Mouse (Mus musculus) embryonic facial prominence, embryonic 13.5 days (tissue): ENCODE data around the gene Lhx8. TPM values are rescaled to one million over a fixed set of nuclear protein-coding genes. Genes with fewer than 3 reads are reported as not detected.

Experiments
- ATAC-seq: fragments of 200-750 bp; cut with Nextera tagmentation; 2 replicates; pipeline ENCODE4 v1.8.0; 2017; ENCODE audit warnings: low read depth; ENCODE audit not compliant: insufficient number of reproducible peaks, insufficient read depth, low FRiP score, low TSS enrichment
- H3K27ac ChIP-seq: fragments of 300-500 bp; sonication (generic); 2 replicates; pipeline ENCODE4 v1.5.1; 2015; ENCODE audit warnings: moderate library complexity, mild to moderate bottlenecking, inconsistent platforms
- H3K27me3 ChIP-seq: fragments of 300-500 bp; sonication (generic); 2 replicates; pipeline ENCODE4 v1.6.1; 2015; ENCODE audit warnings: mild to moderate bottlenecking, inconsistent platforms
- H3K36me3 ChIP-seq: fragments of 300-500 bp; sonication (generic); 2 replicates; pipeline ENCODE4 v1.6.1; 2015; ENCODE audit warnings: mild to moderate bottlenecking, inconsistent platforms
- H3K4me1 ChIP-seq: fragments of 300-500 bp; sonication (generic); 2 replicates; pipeline ENCODE4 v1.6.1; 2015; ENCODE audit warnings: inconsistent platforms
- H3K4me2 ChIP-seq: fragments of 300-500 bp; sonication (generic); 2 replicates; pipeline ENCODE4 v1.6.1; 2015; ENCODE audit warnings: moderate library complexity, mild to moderate bottlenecking, inconsistent platforms
- H3K4me3 ChIP-seq: fragments of 300-500 bp; sonication (generic); 2 replicates; pipeline ENCODE4 v1.5.1; 2015; ENCODE audit warnings: mild to moderate bottlenecking, inconsistent platforms
- H3K9ac ChIP-seq: fragments of 300-500 bp; sonication (generic); 2 replicates; pipeline ENCODE4 v1.6.1; 2015; ENCODE audit warnings: mild to moderate bottlenecking, inconsistent platforms
- H3K9me3 ChIP-seq: fragments of 300-500 bp; sonication (generic); 2 replicates; pipeline ENCODE4 v1.6.1; 2016; ENCODE audit warnings: inconsistent platforms
- WGBS: fragments of 180-500 bp; shearing (Covaris S2); methylation state at CpG from one replicate; pipeline ENCODE4 v1.1.7; 2015; ENCODE audit warnings: mixed read lengths; 5-methylcytosine and 5-hydroxymethylcytosine counted together
- polyA plus RNA-seq: library from polyadenylated mRNA; unstranded; fragments of >200 nt; fragmentation: Nextera tagmentation; extraction: Ambion mirVana; gene quantifications from 2 replicates; pipeline ENCODE4 v1.2.1, GENCODE M21; 2015

Lhx8 gene
- polyA plus RNA-seq, 1 experiment from 2014 or later: 61.9 TPM

DNA sequence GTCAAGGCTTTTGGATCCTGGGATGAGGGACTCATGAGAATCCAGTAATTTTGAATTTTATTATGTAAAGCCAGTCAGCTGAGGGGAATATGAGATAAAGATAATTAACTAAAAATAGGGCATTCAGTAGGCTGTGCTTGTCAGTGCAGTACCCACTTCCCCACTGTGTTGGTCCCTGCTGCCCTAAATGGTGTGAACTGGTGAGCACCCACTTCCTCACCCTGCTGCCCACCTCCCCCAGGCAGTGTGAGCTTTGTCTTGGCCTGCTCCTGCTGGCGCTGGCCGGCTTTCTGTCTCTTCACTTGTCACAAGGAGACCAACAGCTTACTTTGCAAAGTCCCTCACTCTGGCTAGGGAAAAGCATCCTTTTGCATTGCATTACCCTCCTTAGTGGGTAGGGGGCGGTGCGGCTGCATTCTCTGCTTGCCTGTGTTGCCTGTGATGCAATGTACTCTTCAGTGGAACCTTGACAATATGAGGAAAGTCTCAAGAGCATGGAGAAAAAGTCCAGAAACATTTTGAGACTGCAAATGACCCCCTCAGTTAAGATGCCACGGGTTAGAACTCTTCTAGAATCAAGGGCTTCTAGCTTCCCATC is 12.7 kb downstream of the Lhx8 start:
- ATAC-seq: no peak
- Histone ChIP-seq H3K4me3 (no peak overlapping the region), H3K4me2 (no peak overlapping the region), H3K9ac (0 out of 2 replicates have a peak overlapping the region, but pooled peaks have one; percentile 27), H3K27me3 (peaks cover 13% of the 10 kb centered on the region), H3K27ac (no peak overlapping the region), H3K4me1 (peaks cover 7% of the 10 kb centered on the region; the same call in 1 of the 2 replicates), H3K9me3 (no peaks in the 10 kb centered on the region), H3K36me3 (peaks cover 32% of the 10 kb centered on the region)
- WGBS: 18% methylated on average over 5 of the region's 5 CpGs

DNA sequence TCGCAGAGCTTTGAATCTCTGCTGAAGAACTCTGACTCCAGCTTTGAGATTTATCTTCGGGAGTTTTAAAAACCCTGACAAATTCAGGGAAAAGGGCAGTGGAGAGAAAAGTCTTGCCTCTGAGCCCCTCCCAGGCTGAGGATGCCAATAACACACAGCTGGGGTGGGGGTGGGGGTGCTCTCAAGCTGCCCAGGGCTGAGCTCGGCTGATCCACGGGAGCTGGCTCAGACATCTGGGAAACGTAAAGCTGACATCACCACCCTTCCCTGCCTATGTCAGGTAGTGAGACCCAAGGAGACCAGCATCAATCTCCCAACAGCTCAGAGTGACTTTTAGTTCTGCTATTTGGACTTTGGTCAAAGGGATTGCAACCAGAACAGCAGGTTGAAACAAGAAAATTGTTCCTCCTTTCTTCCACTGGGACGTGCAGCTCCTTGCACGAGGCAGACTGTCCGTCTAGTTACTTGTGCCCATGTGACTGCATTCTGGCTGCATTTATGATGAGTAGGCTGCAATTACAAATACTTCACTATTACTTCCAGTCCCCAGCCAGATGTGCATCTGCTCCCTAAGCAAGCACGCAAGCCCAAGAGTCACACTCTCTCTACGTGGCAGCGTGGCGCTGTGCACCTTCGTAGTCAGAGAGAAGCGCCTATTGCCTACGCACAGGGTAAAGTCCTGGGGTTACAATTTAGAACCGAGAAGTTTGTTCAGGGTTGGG is 25.1 kb downstream of the Lhx8 start:
- 43% methylated on average over 16 of the region's 16 CpGs for WGBS
- Histone ChIP-seq H3K4me2 (peak overlapping the region; percentile 36), H3K4me1 (peaks cover 19% of the 10 kb centered on the region), H3K9me3 (no peaks in the 10 kb centered on the region), H3K4me3 (no peak overlapping the region), H3K27me3 (no peaks in the 10 kb centered on the region), H3K9ac (peak overlapping the region; percentile 21; the same call in 1 of the 2 replicates), H3K36me3 (peaks cover 12% of the 10 kb centered on the region), H3K27ac (peak overlapping the region; percentile 66)
- no peak for ATAC-seq

DNA sequence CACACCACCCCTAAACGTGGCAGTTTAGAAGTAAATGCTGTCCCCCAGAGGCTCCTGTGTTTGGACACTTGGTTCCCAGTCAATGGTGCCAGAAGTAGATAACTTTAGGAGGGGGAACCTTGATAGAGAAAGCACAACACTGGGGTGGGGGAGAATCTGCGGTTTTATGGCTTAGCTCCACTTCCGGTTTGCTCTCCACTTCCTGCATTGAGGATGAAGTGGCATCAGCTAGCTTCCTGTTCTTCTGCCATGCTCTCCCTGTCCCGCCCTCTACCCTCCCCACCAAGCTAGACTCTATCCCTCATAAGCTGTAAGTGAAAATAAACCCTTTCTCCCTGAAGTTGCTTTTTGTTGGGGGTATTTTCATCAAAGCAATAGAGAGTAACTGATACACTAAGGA is 29.4 kb downstream of the Lhx8 start:
- Histone ChIP-seq H3K9me3 (no peaks in the 10 kb centered on the region), H3K9ac (no peak overlapping the region), H3K27me3 (no peaks in the 10 kb centered on the region), H3K4me3 (no peak overlapping the region), H3K27ac (no peak overlapping the region), H3K36me3 (no peaks in the 10 kb centered on the region), H3K4me2 (no peak overlapping the region), H3K4me1 (peaks cover 24% of the 10 kb centered on the region)
- WGBS: 78% methylated on average over 4 of the region's 4 CpGs
- ATAC-seq: no peak

DNA sequence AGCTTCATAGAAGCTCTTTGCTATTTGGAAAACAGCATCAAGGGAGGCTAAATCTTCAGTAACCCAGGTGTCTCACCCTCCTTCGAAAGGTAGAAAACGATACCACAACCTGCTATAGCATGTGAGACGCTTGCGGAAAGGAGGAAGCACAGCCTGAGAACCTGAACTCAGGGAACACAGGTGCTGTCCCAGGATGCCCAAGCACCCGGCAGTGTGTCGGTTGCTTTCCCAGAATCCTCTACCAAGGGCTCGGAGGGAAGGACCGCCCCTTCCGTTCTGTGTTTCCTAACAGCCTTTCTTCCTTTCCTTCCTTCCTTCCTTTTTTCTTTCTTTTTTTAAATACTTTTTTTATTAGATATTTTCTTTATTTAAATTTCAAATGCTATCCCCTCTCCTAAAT is 30.5 kb downstream of the Lhx8 start:
- peaks cover 17% of the 10 kb centered on the region for H3K4me1 ChIP-seq
- no peak overlapping the region for H3K27ac ChIP-seq
- 0 out of 2 replicates have a peak, but pooled peaks cover 2% of the 10 kb centered on the region for H3K27me3 ChIP-seq
- H3K4me3 ChIP-seq: no peak overlapping the region
- 88% methylated on average over 9 of the region's 9 CpGs for WGBS
- ATAC-seq: no peak
- H3K4me2 ChIP-seq: no peak overlapping the region
- H3K36me3 ChIP-seq: no peaks in the 10 kb centered on the region
- no peaks in the 10 kb centered on the region for H3K9me3 ChIP-seq
- no peak overlapping the region for H3K9ac ChIP-seq

DNA sequence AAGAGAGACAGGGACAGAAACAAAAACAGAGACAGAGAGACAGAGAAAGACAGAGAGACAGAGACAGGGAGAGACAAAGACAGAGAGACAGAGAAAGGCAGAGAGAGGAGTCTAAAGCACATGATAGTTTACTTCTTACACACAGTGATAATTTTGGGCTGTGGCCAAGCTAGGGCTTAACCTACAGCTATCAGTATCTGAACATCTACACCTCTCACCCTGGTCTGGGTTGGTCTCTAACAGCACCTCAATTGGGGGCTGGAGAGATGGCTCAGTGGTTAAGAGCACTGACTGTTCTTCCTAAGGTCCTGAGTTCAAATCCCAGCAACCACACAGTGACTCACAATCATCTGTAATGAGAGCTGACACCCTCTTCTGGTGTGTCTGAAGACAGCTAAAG is 32.0 kb downstream of the Lhx8 start:
- H3K27ac ChIP-seq: no peak overlapping the region
- H3K9me3 ChIP-seq: no peaks in the 10 kb centered on the region
- H3K27me3 ChIP-seq: 0 out of 2 replicates have a peak, but pooled peaks cover 2% of the 10 kb centered on the region
- no peak overlapping the region for H3K4me2 ChIP-seq
- 0 out of 2 replicates have a peak, but pooled peaks cover 7% of the 10 kb centered on the region for H3K4me1 ChIP-seq
- H3K9ac ChIP-seq: no peak overlapping the region
- no peak for ATAC-seq
- H3K36me3 ChIP-seq: no peaks in the 10 kb centered on the region
- no peak overlapping the region for H3K4me3 ChIP-seq

DNA sequence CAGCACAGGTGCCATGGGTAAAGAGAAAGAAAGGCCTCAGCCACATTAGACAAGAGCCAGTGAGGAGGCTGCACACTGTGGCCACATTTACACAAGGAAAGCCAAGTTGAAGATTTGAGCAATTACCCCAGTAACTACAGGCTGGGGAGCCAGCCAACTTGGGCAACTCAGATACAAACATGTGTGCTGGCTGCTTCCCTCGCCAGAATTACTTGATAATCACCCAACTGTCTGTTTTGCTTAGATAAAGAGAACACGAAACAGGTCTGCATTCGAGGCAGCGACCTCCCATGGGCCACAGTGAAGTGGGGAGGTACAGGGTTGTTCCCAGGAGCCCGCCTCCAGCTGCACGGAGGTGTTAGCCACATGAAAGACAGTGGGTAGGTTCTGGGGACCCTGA is 33.0 kb downstream of the Lhx8 start:
- Histone ChIP-seq H3K4me1 (0 out of 2 replicates have a peak, but pooled peaks cover 7% of the 10 kb centered on the region), H3K9me3 (no peaks in the 10 kb centered on the region), H3K36me3 (no peaks in the 10 kb centered on the region), H3K4me3 (no peak overlapping the region), H3K4me2 (no peak overlapping the region), H3K27me3 (0 out of 2 replicates have a peak, but pooled peaks cover 2% of the 10 kb centered on the region), H3K27ac (no peak overlapping the region), H3K9ac (no peak overlapping the region)
- WGBS: 54% methylated on average over 6 of the region's 6 CpGs
- no peak for ATAC-seq

DNA sequence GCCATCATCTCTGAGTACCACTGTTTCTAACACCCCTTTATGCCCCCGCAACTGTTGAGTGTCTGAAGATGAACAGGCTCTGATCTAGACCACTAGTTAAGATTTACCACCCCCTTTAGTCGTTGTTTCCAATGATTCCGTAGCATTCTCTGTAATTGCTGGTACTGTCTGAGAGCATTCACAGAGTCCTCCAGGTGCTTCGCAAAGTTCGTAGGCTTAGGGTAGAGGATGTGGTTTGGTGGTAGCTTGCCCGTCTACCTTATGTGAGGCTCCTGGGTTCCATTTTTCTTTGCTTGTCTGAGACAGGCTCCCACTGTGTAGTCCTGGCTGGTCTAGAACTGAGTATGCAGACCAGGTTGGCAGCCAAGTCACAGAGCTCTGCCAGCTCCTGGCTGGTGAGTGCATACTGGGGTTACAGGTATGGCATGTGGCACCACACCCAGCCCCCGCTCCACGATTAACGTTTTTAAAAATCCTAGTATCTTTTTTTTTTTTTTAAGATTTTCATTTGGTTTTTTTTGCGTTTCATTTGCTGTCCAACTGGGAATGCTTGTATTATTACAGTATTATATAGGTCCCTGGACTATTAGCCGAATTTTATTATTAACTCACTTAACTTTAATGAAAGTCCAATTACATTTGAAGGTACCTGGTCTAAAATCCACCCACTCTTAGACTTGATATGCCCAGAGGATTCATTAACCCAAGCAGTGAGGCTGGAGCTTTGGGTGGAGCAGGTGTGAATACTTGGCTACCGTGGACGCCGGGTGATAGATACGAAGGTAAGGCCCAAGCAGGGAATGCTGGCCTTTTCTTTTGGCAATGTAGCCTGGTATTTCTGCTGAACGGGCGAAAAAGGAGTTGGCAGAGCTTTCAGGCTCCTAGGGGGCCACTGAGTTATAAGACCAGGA is 35.3 kb downstream of the Lhx8 start:
- 94% methylated on average over 17 of the region's 17 CpGs for WGBS
- H3K4me2 ChIP-seq: no peak overlapping the region
- H3K36me3 ChIP-seq: no peaks in the 10 kb centered on the region
- H3K4me3 ChIP-seq: no peak overlapping the region
- 0 out of 2 replicates have a peak, but pooled peaks cover 2% of the 10 kb centered on the region for H3K27me3 ChIP-seq
- no peaks in the 10 kb centered on the region for H3K9me3 ChIP-seq
- peaks cover 20% of the 10 kb centered on the region; the same call in 1 of the 2 replicates for H3K4me1 ChIP-seq
- no peak overlapping the region for H3K9ac ChIP-seq
- H3K27ac ChIP-seq: no peak overlapping the region
- ATAC-seq: no peak

DNA sequence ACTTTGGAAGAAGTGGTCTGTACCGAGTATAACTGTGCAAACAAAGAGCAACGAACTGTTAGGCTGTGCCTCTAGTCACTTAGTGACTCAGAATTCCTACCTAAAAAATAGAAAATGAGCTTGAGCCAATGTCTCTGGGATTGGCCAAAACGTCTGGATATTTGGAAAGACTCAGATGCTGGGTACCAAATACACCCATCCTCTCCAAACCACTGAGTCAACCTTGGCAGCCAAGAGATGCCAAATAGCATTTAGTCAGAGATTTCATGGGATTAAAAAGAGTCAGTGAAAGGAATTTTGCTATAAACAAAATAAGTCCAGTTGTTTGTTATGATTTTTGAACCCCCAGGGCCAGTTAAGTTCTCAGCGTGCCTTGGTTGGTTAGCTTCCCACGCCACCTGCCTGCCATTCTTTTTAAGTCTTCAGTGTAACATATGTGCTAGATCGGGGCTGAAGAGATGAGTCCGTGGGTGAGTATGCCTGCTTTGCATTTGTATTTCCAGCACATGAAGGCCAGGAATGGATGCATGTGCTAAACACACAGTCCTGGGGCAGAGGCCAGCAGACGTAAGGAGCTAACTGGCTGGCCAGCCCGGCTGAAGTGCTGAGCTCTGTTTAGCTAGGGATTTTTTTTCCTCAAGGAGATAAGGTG is 36.5 kb downstream of the Lhx8 start:
- H3K9me3 ChIP-seq: no peaks in the 10 kb centered on the region
- H3K27me3 ChIP-seq: 0 out of 2 replicates have a peak, but pooled peaks cover 2% of the 10 kb centered on the region
- no peak overlapping the region for H3K4me2 ChIP-seq
- no peak overlapping the region for H3K27ac ChIP-seq
- no peaks in the 10 kb centered on the region for H3K36me3 ChIP-seq
- no peak overlapping the region for H3K4me3 ChIP-seq
- H3K9ac ChIP-seq: no peak overlapping the region
- ATAC-seq: no peak
- peaks cover 22% of the 10 kb centered on the region; the same call in 1 of the 2 replicates for H3K4me1 ChIP-seq
- WGBS: 61% methylated on average over 9 of the region's 9 CpGs

DNA sequence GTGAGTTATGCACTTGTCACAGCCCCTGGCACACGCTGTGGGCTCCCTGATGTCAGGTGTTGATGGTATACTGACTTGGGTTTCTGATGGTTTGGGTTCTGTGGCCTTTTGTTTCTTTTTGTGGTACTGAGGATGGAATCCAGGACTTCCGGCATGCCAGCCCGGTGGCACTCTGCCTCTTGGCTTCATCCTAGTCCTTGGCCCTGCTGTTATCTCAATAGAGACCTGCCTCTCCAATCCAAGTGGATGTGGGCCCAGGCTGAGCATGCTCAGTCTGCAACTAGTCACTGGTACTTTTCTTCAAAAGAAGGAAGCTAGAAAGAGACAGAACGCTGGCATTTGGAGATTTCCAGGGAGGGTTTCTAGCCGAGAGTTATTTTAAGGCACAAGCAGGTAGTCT is 38.3 kb downstream of the Lhx8 start:
- Histone ChIP-seq H3K27ac (no peak overlapping the region), H3K9ac (no peak overlapping the region), H3K9me3 (no peaks in the 10 kb centered on the region), H3K4me1 (peaks cover 19% of the 10 kb centered on the region), H3K4me2 (no peak overlapping the region), H3K4me3 (no peak overlapping the region), H3K36me3 (no peaks in the 10 kb centered on the region), H3K27me3 (peaks cover 6% of the 10 kb centered on the region; the same call in 1 of the 2 replicates)
- ATAC-seq: no peak
- 80% methylated on average over 5 of the region's 5 CpGs for WGBS

DNA sequence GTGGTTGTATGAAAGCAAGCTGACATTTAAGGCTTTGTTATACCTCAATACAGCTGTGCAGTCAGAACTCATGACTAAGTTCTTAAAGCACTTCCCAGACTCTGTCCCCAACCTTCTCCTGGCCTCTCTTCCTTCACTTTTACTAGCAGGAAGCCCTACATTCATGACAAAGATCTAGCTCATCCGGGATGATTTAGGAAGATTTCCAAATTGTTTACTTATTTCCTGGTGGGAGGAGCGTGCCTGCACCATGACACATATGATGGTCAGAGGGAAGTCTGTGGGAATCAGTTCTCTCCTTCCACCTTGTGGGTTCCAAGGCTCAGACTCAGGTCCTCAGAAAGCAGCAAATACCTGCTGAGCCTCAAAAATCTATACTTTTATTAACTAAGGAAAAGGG is 40.1 kb downstream of the Lhx8 start:
- Histone ChIP-seq H3K4me2 (no peak overlapping the region), H3K9ac (no peak overlapping the region), H3K36me3 (no peaks in the 10 kb centered on the region), H3K27me3 (peaks cover 4% of the 10 kb centered on the region; the same call in 1 of the 2 replicates), H3K4me1 (peaks cover 22% of the 10 kb centered on the region), H3K4me3 (no peak overlapping the region), H3K9me3 (no peaks in the 10 kb centered on the region), H3K27ac (no peak overlapping the region)
- ATAC-seq: no peak
- WGBS: 60% methylated on average over 2 of the region's 2 CpGs
